Mouse (Mus musculus): ENCODE measurements at regions not wholly inside any gene's neighbourhood (a gene's known extent, or its start where the extent isn't known, plus 50 kb on each side); places are given as distances from the start of the nearest gene placed in this dataset.

DNA sequence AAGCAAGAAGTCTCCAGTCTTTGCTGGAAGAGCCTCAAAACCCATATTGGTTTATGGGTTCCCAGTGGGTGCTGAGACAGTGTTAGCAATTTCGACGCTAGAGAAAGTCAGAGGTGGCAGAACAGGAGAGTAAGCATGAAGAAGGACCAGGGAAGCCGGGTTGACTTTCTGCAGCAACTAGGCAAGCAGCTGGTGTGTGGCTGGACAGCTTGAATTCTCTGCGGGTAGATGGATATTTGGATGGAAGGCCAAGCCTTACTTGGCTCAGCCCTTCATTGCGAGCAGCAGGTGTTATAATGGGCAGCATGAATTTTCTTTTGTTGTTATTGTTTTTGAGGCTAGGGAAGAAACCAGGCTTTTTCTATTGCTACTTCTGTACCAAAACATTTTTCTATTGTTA lies 362.7 kb upstream of the Satb1 start:
- no peak for DNase-seq

DNA sequence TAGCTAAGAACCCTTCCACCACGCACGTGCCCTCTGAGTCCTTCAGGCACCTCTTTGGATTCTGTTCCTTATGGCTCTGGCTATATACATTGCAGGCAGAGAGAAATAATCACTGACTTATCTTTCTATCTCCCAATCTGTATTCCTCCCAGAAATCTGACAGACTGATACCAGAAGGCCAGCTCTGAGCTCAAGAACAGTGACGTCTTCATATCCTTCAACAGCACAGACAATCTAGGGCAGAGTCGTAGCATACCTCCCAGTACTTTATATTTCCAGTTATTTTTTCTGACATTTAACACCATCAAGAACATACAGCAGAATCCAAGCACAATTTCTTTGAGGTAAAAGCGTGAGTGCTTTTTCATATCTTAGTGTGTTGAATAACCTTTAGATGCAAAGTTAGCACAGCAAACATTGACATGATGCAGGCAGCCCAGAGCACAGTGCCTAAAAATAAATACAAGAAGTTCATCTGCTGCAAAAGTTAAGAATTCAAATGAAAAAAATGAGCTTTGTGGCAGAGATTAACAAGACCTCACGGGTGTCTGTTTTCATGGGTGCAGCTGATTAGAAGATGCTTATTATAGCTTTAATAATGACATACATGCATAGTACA lies 358.1 kb upstream of the Satb1 start:
- DNase-seq, result no peak

DNA sequence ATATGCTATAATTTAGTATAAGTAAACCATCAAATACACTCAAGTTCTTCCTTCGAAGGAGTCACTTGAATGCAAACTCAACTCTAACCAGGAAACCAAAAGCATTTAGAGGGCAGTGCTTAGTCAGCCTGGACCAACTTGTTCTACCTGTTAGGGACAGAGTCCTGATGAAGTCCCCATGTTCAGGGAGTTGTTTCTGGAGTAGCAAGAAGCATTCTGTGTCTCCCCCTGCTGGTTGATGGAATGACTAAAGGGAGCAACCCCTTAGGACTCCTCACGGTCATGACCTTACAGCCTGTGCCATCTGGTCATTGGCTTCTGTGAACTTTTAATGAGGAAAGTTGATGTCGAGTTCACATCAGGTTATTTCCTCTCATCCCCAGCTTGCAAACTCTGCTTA lies 349.6 kb upstream of the Satb1 start:
- peak; percentile 15 to 59 for DNase-seq

DNA sequence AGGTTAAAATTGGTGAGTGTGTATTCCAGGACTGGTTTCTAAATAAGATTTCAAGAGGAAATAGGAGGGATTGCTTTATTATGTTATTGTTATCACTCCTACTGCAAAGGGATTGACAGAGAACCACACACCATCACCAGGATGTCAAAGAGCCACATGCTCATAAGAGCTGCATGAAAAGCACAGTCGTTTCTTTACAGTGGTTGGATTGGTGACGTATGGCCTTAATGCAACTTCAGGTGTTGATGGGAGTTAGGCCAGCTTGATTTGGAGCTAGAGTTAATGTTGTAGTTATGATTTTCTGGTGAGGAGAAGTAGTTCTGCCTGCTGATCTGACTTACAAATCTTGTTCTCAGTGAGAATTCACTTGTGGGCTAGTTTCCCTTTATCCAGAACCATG lies 344.9 kb upstream of the Satb1 start:
- no peak for DNase-seq

DNA sequence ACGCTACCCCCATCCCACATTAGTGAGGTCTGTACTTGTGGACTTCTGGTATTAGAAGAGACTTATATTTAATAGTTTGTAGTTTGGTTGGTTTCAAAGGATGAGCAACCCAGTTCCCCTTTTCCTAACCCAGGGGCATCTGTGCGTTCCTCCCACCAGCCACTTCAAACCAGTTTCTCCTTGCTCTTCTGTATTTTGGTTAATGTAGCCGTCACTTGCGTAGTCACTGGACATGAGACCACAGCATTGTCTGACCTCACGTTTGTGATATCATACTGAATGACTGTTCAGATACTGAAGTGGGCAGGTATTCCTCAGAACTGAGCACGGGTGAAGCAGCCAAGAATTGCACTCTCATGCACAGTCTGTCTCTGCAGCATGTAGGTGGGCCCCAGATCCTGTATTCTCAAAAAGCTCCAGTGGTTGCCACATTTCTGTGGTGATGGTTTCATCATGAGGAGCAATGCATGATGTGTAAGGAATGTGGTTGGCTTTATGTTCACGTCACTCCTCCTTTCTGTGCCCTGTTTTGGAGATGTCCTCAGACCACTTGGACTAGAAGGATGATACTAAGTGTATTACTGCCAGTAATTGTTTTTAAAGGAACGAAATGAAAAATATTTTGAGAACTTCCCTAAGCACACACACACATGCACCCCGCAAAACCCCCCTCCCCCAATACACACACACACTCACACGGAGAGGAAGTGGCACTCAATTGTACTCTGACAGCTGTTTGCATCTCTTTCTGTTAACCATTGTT lies 335.2 kb upstream of the Satb1 start:
- no peak for DNase-seq

DNA sequence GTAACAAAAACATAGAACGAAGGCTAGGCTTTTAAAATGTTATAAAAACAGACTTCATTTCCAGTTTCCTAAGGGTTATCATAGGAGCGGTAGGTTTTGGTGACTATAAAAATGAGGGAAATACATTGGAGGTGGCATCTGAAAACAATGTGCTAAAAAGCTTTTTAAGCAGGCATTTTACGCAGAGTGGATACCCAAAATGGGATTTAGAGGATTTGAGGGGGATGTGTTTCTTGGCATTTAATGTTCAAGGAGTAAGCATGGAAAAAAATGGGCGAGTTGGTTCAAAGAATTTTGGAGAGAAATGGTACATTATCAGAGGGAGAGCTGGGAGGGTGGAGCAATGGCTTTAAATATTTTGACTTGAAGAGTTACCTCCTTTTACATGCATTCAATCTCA lies 334.6 kb upstream of the Satb1 start:
- DNase-seq, result no peak

DNA sequence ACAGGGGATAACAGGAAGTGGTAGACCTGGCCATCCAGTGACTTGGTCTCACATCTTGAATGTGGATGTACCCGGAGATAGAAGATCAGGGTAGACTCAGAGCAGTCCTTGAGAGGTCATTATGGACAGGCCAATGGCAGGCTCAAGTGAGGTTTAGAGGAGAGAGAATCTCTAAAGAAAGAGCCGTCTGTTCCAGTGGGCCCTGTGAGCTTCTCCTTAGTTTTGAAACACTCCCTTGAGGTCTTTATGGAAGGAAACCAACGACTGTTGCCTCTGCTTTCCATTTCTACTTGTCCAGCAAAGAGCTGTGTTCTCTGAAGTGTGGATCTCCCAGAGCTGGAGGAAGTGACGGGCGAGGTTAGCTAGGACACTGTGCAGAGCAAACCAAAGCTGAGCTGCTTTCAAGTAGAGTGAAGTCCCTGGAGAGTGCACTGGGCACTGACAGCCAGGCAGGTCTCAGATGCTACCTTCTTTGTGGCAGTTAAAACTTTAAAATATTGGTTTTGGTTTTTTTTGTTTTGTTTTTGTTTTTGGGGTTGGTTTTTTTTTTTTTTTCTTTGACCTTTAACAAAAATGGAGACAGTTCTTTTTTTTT lies 332.9 kb upstream of the Satb1 start:
- DNase-seq, result no peak

DNA sequence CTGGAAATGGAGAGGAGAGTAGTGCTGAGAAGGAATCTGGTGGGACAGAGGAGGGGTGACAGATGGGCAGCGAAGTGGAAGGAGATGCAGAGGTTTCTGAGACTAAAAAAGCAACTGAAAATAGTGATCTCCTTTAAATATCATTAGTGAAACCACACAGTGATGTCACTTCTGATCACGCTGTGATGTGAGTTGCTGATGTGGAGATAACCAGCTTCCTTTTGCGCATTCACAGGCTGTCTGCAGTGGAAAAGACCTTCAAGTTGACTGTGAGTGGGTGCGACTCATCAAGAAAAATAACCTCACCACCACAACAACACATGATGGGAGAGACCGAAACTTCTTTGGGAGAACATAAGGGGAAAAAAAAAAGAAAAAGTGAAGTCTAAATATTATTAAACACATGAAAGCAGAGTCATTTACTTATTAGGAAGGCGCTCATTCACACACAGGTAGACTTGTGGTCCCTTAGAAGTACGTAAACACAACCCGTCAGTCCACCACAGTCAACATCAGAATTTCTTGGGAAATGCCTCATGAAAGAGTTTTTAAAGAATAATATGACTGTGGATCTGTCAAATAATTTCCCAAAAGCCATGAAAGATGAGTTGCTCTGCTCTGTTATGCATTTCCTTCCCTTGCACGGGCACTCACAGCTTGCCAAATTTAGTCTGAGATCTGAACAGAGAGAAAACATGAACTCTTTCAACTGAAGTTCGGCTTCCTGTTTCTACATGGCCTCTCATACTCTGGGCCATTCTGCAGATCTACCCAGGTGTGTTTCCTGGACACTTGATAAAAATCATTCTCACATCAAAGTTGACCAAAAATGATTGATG lies 329.7 kb upstream of the Satb1 start:
- DNase-seq, result no peak

DNA sequence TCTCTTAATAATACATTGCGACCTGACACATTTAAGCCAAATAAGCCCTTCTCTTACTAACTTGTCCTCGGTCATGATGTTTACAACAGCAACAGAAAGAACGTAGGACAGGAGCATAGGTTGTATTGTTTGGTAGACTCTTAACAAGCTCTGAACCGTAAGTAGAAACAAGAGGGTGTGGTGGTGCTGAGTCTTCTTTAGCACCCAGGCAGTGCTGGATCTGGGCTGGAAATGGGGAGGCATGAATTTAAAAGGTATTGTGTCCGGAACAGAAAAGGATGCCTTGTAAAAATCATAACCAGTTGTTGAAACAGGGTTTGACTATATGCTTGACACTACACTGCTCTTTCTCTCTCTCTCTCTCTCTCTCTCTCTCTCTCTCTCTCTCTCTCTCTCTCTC lies 317.4 kb upstream of the Satb1 start:
- DNase-seq, result no peak

DNA sequence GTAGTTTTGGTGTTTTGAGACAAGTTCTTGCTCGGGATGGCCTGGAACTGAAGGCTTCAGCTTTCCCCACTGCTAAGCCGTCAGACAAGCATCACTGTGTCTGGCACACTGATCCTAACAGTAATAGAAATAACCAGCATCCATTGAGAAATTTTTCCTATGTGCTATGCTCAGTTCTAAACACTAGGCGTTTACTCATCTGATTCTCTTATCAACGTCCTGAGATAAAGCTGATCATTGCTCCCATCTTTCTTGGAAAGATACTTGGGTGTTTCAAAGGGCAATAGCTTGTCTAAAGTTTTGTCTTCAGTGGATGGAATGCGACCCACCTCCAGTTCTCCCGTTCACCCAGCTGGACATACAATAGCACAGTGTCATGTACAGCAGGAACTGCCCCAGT lies 316.7 kb upstream of the Satb1 start:
- DNase-seq, result no peak

DNA sequence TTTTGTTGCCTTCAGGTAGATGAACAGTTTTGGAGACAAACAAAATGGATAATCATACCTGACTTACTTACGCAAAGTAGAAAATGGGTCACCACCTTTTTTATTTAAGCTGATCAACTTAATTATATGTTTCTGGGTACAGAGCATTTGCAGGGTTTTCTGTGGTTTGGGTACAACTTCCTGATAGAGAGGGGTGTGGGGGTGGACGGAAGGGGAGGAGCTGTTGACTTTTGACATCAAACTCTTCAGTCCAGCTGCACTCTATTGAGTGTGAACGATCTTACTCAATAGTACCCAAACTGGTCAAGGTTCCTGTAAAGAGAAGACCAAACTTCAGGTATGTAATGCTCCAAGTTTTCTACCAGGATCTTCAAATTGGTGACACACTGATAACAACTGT lies 316.0 kb upstream of the Satb1 start:
- DNase-seq, result no peak

DNA sequence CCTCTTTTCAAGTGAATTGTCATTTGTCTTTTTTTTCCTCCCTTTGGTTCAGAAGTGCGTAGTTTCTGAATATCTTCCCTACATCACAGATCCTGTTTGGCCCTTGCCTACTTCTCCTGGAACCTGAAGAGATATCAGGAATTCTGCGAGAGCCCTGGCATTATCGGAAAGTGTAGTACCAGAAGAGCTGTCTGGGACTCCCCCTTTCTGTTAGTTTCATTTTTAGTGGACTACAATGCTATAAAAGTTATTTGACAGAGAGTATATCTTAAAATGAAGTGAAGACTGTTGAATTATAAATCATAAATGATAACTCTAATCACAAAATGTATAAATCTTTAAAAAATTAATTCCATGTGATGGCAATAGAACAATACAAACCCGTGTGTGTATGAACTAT lies 270.8 kb upstream of the Satb1 start:
- DNase-seq, result no peak

DNA sequence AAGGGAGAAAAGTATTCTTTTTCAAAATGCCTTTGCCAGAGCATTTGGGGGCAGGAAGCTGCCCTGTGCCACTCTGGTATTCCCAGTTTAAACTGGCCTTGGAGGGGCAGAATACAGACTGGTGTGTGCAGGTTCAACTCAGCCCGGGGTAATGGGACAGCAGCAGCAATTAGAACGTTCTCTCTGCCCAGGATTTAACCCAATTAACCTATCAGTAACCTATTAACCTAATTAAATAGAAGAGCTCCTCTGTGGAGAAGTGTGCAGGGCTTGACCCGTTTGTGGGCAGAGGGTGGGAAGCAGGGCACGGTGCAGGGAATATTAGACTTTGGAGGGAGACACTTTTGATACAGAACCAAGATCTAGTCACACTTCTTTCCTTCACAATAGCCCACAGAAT lies 252.7 kb upstream of the Satb1 start:
- peak in 1 of 2 experiments; percentile 1 for DNase-seq

DNA sequence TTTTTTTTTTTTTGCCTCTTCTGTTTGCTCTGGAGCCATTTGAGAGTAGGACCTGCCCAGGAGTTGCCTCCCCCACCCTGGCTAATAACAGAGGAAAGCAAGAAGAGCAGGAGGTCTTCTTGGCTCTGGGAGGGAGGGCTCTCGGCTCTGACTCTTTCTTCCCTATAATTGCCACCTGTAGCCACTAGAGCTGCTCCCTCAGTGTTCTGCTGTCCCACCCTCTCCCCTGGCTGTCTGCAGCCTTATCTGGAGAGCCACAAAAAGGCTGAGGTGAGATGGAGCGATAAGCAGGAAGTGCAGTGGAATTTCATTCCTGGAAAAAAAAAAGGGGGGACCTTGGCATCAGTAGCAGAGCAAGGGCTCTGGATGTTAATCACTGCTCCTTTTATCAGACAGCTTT lies 251.4 kb upstream of the Satb1 start:
- DNase-seq, result no peak

DNA sequence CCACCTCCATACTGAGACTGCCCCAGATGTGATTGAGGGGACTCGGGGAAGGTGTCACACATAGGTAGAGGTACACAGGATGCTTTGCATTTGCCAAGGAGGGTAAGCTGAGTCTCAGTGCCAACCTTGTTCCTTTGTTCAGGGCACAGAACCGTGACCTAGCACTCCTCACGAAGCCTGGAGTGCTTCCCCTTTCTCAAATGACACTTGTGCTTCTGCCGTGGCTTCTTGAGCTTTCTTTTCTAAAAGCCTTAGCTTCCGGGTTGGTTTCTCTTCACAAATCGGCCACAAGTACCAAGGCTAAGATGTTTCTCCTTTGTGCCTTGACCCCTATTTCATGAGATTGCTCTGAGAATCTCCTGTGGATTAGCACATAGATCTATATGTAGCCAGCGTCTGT lies 246.2 kb upstream of the Satb1 start:
- no peak for DNase-seq

DNA sequence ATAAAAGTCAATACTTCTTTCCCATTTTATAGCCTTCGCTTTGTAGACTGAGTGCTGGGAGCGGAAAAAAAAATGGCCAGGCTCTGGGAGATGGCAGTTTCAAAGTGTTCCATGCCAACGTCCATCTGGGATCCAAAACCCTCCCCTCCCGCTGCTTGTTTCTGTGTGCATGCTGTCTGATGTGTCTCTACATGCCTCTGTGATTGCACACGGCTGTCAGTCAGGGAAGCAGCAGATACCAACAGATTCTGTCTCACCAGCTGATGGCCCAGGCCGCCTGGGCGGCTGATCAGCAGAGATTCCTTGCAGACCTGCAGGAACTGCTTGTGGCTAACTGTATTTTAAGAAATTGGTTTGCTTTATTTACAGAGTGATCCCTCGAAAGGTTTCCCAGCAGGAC lies 245.4 kb upstream of the Satb1 start:
- DNase-seq, result no peak

DNA sequence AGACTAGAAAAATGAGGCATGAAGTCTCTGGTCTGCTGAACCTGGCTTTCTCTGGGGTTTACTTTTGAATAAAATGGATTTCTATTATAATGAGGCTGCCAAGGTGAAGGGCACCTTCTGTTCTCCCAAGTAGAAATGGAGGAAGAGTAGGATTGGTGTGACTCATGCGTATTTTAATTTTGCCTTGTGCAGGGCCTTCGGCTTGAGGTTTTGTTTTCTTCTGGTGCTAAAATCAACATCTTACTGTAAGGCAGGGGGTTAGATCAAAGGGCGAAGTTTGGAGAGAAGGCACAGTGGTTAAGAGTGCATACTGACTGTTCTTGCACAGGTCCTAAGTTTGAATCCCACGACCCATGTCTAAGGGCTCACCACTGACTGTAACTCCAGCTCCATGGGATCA lies 244.9 kb upstream of the Satb1 start:
- DNase-seq, result no peak

DNA sequence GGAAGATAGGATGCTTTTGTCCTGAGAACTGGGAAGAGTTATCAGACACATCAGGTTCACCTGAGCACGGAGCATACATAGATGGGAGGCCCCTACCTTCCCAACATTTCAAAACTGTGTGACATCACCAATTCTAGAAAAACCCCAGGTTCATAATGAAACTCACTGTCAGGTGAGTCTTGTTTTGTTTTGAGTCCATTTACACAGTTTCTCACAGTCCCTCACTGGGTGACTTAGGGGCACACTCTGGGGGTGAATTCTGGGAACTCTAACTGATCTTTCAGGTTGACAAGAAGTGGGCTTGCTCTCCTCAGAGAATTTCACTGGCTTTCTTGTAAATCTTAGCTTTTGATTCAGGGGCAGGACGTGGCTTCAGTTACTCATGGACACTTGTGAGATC lies 243.7 kb upstream of the Satb1 start:
- DNase-seq, result no peak

DNA sequence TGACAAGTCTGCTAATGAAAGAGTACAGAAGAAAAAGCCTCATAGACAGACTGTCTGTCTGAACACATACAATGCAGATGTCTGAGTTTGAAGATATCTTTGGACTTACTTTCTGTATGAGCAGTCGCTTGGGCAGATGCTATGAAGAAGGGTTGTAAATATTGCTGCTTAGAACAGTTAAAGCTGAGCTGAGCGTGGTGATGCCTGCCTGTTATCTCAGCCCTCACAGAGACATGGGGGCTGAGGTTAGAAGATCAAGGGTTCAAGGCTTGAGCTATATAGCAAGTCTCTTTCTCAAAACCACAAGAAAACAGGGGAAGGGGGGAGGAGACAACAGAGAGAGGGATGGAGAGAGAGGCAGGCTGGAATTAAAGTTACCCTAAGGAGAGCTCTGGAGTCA lies 234.6 kb upstream of the Satb1 start:
- DNase-seq, result no peak

DNA sequence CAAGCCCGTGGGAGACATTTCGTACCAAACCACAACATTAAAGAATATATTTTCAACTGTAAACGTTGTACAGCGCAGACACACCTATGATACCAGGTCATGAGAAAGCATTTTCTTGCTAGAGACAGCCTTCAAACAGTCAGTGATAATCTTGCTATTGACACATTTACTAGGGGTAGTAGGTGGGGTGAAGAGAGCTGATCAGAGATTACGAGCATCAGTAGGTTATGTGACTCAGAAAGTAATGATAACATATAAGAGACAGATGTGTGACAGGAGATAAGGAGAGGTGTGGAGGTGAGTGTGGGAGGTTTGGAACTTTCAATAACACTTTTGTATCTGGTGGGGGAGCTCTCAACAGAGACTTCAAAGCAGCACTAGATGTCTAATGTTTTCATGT lies 231.5 kb upstream of the Satb1 start:
- no peak for DNase-seq

DNA sequence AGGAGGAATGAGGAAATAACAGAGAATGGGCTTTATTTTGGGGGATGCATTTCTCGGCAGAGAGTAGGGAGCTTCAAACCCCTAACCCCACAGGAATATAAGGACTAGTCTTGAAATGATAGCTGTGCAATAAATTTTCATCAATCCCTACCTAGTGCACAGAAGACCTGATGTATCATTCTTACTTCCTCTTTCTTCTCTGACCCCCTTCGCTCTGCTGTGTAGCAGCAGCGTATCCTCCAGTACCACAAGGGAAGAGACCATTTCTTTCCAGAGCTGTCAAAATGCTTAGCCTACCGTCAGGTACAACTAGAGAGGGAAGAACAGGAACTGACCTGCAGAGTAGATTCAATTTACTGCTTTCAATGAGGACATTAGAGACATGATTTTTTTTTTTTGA lies 230.0 kb upstream of the Satb1 start:
- DNase-seq, result no peak

DNA sequence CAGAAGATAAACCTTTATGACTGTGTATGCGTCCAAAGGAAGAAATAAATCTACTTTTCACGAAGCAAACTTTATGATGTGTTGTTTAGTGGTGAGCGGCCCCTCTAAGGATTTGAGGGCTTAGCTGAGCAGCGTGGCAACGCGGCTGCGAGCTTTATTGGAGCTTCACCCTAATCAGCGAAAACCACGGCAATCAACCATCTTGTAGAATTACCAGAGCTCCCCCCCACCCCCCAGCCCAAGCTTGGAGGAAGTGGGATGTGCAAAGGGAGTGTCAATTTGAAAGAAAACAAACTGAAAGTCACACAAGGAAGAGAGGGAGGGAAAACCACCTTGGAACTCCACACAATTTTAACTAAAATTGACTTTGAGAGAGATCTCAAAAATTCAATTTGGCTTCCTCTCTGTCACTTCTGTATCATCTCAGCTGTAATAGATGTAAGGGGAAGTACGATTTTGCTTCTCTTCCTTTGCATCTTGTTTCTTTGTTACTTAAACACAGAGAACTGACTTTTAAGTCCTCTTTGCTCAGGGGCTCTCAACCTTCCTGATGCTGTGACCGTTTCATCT lies 229.1 kb upstream of the Satb1 start:
- no peak for DNase-seq

DNA sequence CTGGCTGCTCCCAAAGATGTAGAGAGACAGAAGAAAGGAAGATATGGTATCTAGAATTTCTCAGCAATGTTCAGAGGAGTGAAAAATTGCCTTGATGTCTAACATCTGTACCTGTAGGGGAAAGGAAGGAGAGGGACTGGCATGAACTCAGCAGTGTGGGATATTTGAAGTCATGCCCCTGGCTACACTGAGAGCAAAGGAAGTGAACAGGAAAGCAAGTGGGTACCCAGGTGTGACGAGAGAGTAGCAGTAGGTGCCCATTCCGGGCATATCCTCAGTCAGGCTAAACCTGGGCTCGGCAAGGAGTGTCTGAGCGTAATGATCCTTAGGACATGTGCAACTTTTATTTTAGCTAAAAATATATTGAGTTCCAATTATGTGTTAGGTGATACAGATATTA lies 203.4 kb upstream of the Satb1 start:
- no peak for DNase-seq

All from kidney, postnatal 36 days (tissue).